Mouse (Mus musculus) neural tube, embryonic 15.5 days (tissue): ENCODE measurements around the gene Atp2c2. TPM values are rescaled to one million over a fixed set of nuclear protein-coding genes. Genes with fewer than 3 reads are reported as not detected.
A peak's percentile ranks its signal among the peaks of the same experiment; 100 is the strongest.

Experiments used
- ATAC-seq: fragments of 200-750 bp; cut with Nextera tagmentation; 2 replicates; pipeline ENCODE4 v1.8.0; 2017; ENCODE audit warnings: mild to moderate bottlenecking, moderate TSS enrichment, moderate library complexity; ENCODE audit not compliant: low FRiP score
- H3K27ac ChIP-seq: fragments of 300-500 bp; sonication (generic); replicated peaks from 2 replicates; pipeline ENCODE4 v1.5.1; 2015; ENCODE audit warnings: mild to moderate bottlenecking, inconsistent platforms
- H3K27me3 ChIP-seq: fragments of 300-500 bp; sonication (generic); replicated peaks from 2 replicates; pipeline ENCODE4 v1.6.1; 2015; ENCODE audit warnings: inconsistent platforms
- H3K36me3 ChIP-seq: fragments of 300-500 bp; sonication (generic); 2 replicates; pipeline ENCODE4 v1.6.1; 2015; ENCODE audit warnings: inconsistent platforms
- H3K4me1 ChIP-seq: fragments of 300-500 bp; sonication (generic); 2 replicates; pipeline ENCODE4 v1.6.1; 2015; ENCODE audit warnings: inconsistent platforms
- H3K4me2 ChIP-seq: fragments of 300-500 bp; sonication (generic); 2 replicates; pipeline ENCODE4 v1.6.1; 2015; ENCODE audit warnings: inconsistent platforms, mild to moderate bottlenecking, moderate library complexity
- H3K4me3 ChIP-seq: fragments of 300-500 bp; sonication (generic); replicated peaks from 2 replicates; pipeline ENCODE4 v1.5.1; 2015; ENCODE audit warnings: mild to moderate bottlenecking, inconsistent platforms
- H3K9ac ChIP-seq: fragments of 300-500 bp; sonication (generic); replicated peaks from 2 replicates; pipeline ENCODE4 v1.6.1; 2015; ENCODE audit warnings: mild to moderate bottlenecking, inconsistent platforms
- H3K9me3 ChIP-seq: fragments of 300-500 bp; sonication (generic); replicated peaks from 2 replicates; pipeline ENCODE4 v1.6.1; 2016; ENCODE audit warnings: inconsistent platforms
- WGBS: fragments of 180-500 bp; shearing (Covaris S2); methylation state at CpG from one replicate; pipeline ENCODE4 v1.1.7; 2015; ENCODE audit warnings: mixed read lengths; 5-methylcytosine and 5-hydroxymethylcytosine counted together
- polyA plus RNA-seq: library from polyadenylated mRNA; unstranded; fragments of >200 nt; fragmentation: Nextera tagmentation; extraction: Ambion mirVana; gene quantifications from 2 replicates; pipeline ENCODE4 v1.2.1, GENCODE M21; 2015

Gene Atp2c2
- polyA plus RNA-seq, 1 experiment from 2014 or later = 0.36 TPM

DNA sequence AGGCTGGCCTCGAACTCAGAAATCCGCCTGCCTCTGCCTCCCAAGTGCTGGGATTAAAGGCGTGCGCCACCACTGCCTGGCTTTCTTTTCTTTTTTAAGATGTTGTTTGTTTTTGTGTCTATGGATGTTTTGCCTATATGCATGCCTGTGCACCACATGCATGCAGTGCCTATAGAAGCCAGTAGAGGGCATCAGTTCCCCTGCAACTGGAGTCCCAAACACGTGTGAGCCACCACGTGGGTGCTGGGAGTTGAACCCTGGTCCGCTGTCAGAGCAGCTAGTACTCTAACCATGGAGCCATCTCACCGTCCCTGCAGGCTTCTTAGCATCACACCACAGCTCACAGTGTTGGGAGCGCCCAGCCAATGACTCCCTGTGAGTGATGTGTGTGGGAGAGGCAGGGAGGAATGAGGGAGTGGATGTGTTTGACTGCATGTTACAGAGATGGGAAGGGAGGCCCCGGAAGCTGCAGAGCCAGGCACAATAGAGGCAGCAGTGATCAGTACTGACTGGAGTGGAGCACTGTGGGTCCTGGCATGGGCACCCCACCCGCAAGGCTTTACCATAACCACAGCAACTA, 25.7 kb upstream of the Atp2c2 start:
- H3K4me2 ChIP-seq = no peak overlapping the region
- H3K27ac ChIP-seq = no peak overlapping the region
- no peak overlapping the region for H3K4me3 ChIP-seq
- H3K4me1 ChIP-seq = peaks cover 6% of the 10 kb centered on the region; the same call in 1 of the 2 replicates
- H3K9me3 ChIP-seq = no peaks in the 10 kb centered on the region
- no peak for ATAC-seq
- no peak overlapping the region for H3K9ac ChIP-seq
- H3K27me3 ChIP-seq = 0 out of 2 replicates have a peak, but pooled peaks cover 2% of the 10 kb centered on the region
- WGBS = 83% methylated on average over 11 of the region's 11 CpGs
- H3K36me3 ChIP-seq = no peaks in the 10 kb centered on the region

GRCm38 (mm10) chr8:119675457-119675856, 24.4 kb upstream of the Atp2c2 start:
- no peak overlapping the region for H3K4me2 ChIP-seq

GRCm38 (mm10) chr8:119676389-119676788, 23.4 kb upstream of the Atp2c2 start:
- H3K27ac ChIP-seq = no peak overlapping the region
- 16% methylated on average over 8 of the region's 8 CpGs for WGBS
- no peaks in the 10 kb centered on the region for H3K36me3 ChIP-seq
- H3K9me3 ChIP-seq = no peaks in the 10 kb centered on the region
- no peak overlapping the region for H3K4me2 ChIP-seq
- no peak overlapping the region for H3K4me3 ChIP-seq
- peaks cover 6% of the 10 kb centered on the region; the same call in 1 of the 2 replicates for H3K4me1 ChIP-seq
- H3K9ac ChIP-seq = no peak overlapping the region
- H3K27me3 ChIP-seq = 0 out of 2 replicates have a peak, but pooled peaks cover 2% of the 10 kb centered on the region
- ATAC-seq = peak; percentile 62; the same call in 1 of the 2 replicates

More at GRCm38 (mm10) chr8:119675457-119675856, 24.4 kb upstream of the Atp2c2 start:
- no peak overlapping the region for H3K4me3 ChIP-seq
- H3K27ac ChIP-seq = no peak overlapping the region
- H3K4me1 ChIP-seq = peaks cover 6% of the 10 kb centered on the region; the same call in 1 of the 2 replicates
- H3K9me3 ChIP-seq = no peaks in the 10 kb centered on the region
- no peak overlapping the region for H3K9ac ChIP-seq
- WGBS = 77% methylated on average over 5 of the region's 5 CpGs
- 0 out of 2 replicates have a peak, but pooled peaks cover 2% of the 10 kb centered on the region for H3K27me3 ChIP-seq
- ATAC-seq = no peak
- H3K36me3 ChIP-seq = no peaks in the 10 kb centered on the region

GRCm38 (mm10) chr8:119678138-119678843, 21.5 kb upstream of the Atp2c2 start:
- Histone ChIP-seq H3K4me3 (no peak overlapping the region), H3K9me3 (no peaks in the 10 kb centered on the region)
- WGBS = 9% methylated on average over 18 of the region's 18 CpGs

GRCm38 (mm10) chr8:119679184-119679583, 20.6 kb upstream of the Atp2c2 start:
- ATAC-seq = no peak
- Histone ChIP-seq H3K4me2 (no peak overlapping the region), H3K27me3 (0 out of 2 replicates have a peak, but pooled peaks cover 2% of the 10 kb centered on the region), H3K4me1 (peaks cover 6% of the 10 kb centered on the region; the same call in 1 of the 2 replicates), H3K36me3 (no peaks in the 10 kb centered on the region), H3K4me3 (no peak overlapping the region), H3K9me3 (no peaks in the 10 kb centered on the region), H3K27ac (no peak overlapping the region), H3K9ac (no peak overlapping the region)
- 64% methylated on average over 14 of the region's 14 CpGs for WGBS

More at GRCm38 (mm10) chr8:119678138-119678843, 21.5 kb upstream of the Atp2c2 start:
- no peak for ATAC-seq
- no peak overlapping the region for H3K27ac ChIP-seq
- peak overlapping the region; percentile 38 for H3K4me2 ChIP-seq
- no peak overlapping the region for H3K9ac ChIP-seq
- H3K27me3 ChIP-seq = 0 out of 2 replicates have a peak, but pooled peaks cover 2% of the 10 kb centered on the region
- no peaks in the 10 kb centered on the region for H3K36me3 ChIP-seq
- H3K4me1 ChIP-seq = peaks cover 6% of the 10 kb centered on the region; the same call in 1 of the 2 replicates

DNA sequence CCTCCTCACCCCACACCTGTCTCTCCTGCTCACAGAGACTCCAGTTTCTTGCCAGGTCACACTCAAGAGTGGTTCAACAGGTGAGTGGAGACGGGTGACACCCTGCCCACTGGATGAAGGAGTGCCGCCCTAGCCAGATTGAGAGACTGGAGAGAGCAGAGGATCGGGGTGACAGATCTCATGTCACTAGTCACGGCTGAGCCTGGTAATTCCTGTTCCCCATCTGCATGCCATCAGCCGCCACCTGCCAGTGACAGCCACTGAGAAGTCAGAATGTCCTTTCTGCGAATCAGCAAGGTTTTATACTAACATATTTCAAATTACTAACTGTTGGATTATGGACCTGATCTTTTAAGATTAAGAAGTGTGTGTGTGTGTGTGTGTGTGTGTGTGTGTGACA, 9.2 kb upstream of the Atp2c2 start:
- 78% methylated on average over 6 of the region's 6 CpGs for WGBS

GRCm38 (mm10) chr8:119691989-119692388, 7.8 kb upstream of the Atp2c2 start:
- Histone ChIP-seq H3K9me3 (no peaks in the 10 kb centered on the region), H3K9ac (no peak overlapping the region), H3K4me2 (no peak overlapping the region), H3K36me3 (no peaks in the 10 kb centered on the region), H3K4me3 (no peak overlapping the region), H3K27me3 (0 out of 2 replicates have a peak, but pooled peaks cover 2% of the 10 kb centered on the region), H3K4me1 (peaks cover 4% of the 10 kb centered on the region; the same call in 1 of the 2 replicates), H3K27ac (no peak overlapping the region)
- ATAC-seq = no peak
- WGBS = 81% methylated on average over 4 of the region's 4 CpGs

More for the DNA sequence above, 9.2 kb upstream of the Atp2c2 start:
- H3K9ac ChIP-seq = no peak overlapping the region
- ATAC-seq = no peak
- H3K9me3 ChIP-seq = no peaks in the 10 kb centered on the region
- H3K4me1 ChIP-seq = peaks cover 4% of the 10 kb centered on the region; the same call in 1 of the 2 replicates
- no peaks in the 10 kb centered on the region for H3K27me3 ChIP-seq
- H3K36me3 ChIP-seq = no peaks in the 10 kb centered on the region
- no peak overlapping the region for H3K4me2 ChIP-seq
- no peak overlapping the region for H3K27ac ChIP-seq
- no peak overlapping the region for H3K4me3 ChIP-seq

DNA sequence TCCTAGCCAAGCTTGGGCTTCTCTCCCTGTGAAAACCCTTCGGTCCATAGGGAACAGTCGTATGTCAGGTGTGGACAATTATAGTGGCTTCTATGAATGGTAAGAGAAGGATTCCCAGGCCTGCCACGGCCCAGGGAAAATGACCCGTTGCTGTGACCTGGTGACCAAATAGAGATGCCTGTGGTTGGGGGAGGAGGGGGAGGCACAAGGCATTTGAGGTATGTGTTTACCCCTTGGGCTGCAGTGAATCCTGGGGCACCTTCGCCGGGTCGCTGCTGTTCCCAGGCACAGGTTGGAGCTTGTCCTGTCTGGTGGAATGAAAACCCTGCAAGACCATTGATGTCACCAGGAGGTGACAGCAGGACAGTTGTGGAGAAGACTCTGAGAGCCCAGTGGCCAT, 5.1 kb upstream of the Atp2c2 start:
- ATAC-seq = no peak
- H3K4me3 ChIP-seq = no peak overlapping the region
- H3K9me3 ChIP-seq = no peaks in the 10 kb centered on the region
- no peak overlapping the region for H3K9ac ChIP-seq
- no peak overlapping the region for H3K27ac ChIP-seq
- H3K4me1 ChIP-seq = peaks cover 9% of the 10 kb centered on the region
- no peak overlapping the region for H3K4me2 ChIP-seq
- 79% methylated on average over 7 of the region's 7 CpGs for WGBS
- H3K27me3 ChIP-seq = peaks cover 27% of the 10 kb centered on the region
- H3K36me3 ChIP-seq = no peaks in the 10 kb centered on the region

GRCm38 (mm10) chr8:119697163-119697562, 2.6 kb upstream of the Atp2c2 start:
- no peak for ATAC-seq
- Histone ChIP-seq H3K27ac (no peak overlapping the region), H3K27me3 (peaks cover 52% of the 10 kb centered on the region), H3K9ac (no peak overlapping the region), H3K9me3 (no peaks in the 10 kb centered on the region), H3K36me3 (no peaks in the 10 kb centered on the region), H3K4me2 (no peak overlapping the region), H3K4me1 (peaks cover 13% of the 10 kb centered on the region), H3K4me3 (no peak overlapping the region)
- WGBS = 82% methylated on average over 2 of the region's 2 CpGs

DNA sequence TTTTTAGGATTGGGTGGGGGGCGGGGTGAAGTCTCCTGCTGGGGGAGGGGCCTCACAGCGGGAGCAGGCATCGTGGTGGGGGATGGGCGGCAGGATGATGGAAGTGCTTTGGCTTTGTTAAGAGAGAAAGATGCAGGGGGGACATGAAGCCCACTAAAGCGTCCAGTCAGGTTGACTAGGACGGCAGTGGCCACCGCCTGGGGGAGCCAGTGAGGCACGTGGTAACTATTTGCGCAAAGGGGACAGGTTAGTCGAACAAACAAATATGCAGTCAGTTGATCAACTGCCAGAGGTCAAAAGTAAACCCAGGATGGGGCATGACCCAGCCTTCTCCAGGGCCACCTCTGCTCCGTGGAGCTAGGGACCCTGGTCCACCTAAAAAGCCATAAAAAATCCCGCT, 849 bp upstream of the Atp2c2 start:
- no peak overlapping the region for H3K4me2 ChIP-seq
- peaks cover 58% of the 10 kb centered on the region for H3K27me3 ChIP-seq
- ATAC-seq = no peak
- H3K9ac ChIP-seq = no peak overlapping the region
- H3K4me3 ChIP-seq = no peak overlapping the region
- 3% methylated on average over 12 of the region's 12 CpGs for WGBS
- no peaks in the 10 kb centered on the region for H3K36me3 ChIP-seq
- peaks cover 13% of the 10 kb centered on the region for H3K4me1 ChIP-seq
- H3K9me3 ChIP-seq = no peaks in the 10 kb centered on the region
- no peak overlapping the region for H3K27ac ChIP-seq

DNA sequence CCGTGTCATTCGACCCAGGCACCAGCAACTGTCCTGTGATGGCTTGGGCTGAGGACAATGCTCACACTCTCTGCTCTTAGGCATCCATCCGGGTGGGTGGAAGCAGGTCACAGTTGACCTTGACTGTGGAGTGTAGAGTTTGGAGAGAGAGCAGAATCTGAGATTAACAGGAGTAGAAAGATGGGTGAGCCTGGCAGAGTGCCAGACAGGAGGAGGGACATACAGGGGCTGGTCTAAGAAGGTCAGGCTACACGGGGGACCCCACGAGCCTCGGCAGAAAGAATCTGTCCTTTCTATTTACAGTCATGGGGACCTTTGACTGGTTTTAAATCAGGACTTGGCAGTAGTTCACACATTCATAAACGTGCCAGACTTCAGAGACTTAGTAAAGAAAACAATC, 3.2 kb downstream of the Atp2c2 start:
- H3K9ac ChIP-seq = no peak overlapping the region
- peaks cover 48% of the 10 kb centered on the region for H3K27me3 ChIP-seq
- H3K36me3 ChIP-seq = no peaks in the 10 kb centered on the region
- no peak overlapping the region for H3K4me2 ChIP-seq
- ATAC-seq = no peak
- peaks cover 13% of the 10 kb centered on the region for H3K4me1 ChIP-seq
- no peak overlapping the region for H3K27ac ChIP-seq
- no peaks in the 10 kb centered on the region for H3K9me3 ChIP-seq
- 62% methylated on average over 7 of the region's 7 CpGs for whole genome bisulfite sequencing
- H3K4me3 ChIP-seq = no peak overlapping the region

- Histone ChIP-seq H3K4me1 (0 out of 2 replicates have a peak, but pooled peaks cover 11% of the 10 kb centered on the region), H3K4me2 (no peak overlapping the region), H3K27me3 (peaks cover 7% of the 10 kb centered on the region), H3K9me3 (no peaks in the 10 kb centered on the region), H3K36me3 (no peaks in the 10 kb centered on the region), H3K9ac (no peak overlapping the region), H3K4me3 (no peak overlapping the region), H3K27ac (no peak overlapping the region)
- no peak for ATAC-seq
- WGBS = 93% methylated on average over 9 of the region's 9 CpGs
These were observed 7.3 kb downstream of the Atp2c2 start for GRCm38 (mm10) chr8:119707146-119707545.
